Mouse (Mus musculus) telencephalon, adult 2 months (tissue): Measurements from ENCODE around the gene Fry.

ENCODE experiments used
- DNase-seq: peaks from one replicate; pipeline ENCODE4 v3.0.0-alpha.2; 2011; ENCODE audit warnings: low read depth, low spot score

Gene Fry

DNA sequence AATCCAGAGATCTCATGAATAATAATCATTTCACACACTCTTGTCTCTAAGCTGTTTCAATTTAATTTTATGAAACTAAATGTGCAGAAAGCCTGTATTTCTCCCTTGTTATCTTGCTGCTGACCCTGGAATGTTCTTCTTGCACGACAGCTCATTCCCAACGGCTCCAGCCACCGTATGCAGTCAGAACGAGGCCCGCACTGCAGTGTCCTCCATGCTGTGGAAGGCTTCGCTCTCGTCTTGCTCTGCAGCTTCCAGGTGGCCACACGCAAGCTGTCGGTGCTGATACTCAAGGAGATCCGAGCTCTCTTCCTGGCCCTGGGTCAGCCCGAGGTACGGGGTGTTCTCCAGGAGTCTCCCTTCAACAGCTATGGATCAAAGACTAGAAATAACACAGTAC lies 270.2 kb downstream of the Fry start:
- DNase-seq: no peak

DNA sequence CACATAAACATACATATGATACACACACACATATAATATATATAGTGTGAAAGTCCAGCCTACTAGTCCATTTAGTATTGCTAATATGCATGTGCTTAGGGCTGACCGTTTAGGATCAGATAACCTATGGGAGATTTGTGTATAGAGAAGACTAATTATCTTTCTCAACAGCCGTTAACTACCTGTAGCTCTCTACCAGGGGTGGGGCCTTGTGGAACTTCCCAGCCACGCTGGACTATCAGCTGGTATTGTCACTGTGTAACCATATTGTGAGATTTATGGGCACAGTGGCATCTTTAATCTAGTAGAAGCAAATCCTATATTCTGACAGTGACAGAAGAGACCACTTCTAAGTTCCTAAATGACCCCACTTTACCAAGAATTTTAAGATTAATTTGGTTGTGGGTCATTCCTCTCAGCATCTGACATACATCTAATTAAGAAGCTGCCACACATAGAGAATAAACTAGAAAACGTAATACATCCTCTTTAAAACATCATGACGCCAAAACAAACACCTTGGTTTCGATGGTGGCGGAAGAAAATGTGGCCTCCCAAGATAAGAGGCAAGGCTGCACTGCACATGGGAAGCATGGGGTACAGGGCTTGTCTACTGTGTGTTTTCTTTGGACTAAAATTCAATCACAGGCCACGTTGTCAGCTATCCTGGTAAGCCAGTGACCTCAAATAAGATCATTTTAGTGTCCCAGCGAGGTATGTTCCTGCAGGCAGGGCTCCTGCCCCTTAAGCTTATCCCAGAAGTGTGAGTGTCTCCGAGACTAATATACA lies 271.3 kb downstream of the Fry start:
- DNase-seq: no peak

DNA sequence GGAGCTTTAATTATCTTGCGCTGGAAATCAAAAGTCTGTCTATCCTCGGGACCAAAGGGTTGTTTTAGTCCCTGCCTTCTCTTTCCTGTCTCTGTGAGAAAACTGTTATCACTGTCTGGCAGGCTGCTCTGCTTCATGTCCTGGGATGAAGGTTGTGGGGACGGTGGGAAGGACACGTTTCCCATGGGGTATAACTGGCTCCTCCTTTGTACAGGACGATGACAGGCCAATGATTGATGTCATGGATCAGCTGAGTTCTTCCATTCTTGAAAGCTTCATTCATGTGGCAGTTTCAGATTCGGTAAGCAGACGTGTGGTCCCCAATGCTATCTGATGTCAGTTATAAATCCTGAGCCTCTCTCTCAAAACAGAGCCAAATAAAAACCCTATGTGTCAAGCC lies 272.0 kb downstream of the Fry start:
- no peak for DNase-seq

DNA sequence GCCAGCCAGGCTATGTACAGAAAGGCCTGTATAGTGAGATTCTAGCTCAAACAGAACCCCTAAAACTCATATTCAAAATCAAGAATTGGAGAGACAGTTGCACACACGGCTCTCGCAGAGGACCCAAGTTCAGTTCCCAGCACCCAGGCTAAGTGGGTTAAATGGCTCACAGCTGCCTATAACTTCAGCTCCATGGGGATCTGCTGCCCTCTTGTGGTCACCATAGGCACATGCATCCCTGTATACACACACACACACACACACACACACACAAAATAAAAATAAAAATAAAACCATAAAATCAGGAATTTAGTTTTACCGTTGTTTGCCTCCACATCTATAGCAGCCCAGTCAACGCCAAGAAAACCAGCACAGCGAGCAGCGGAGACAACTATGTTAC lies 276.2 kb downstream of the Fry start:
- no peak for DNase-seq

DNA sequence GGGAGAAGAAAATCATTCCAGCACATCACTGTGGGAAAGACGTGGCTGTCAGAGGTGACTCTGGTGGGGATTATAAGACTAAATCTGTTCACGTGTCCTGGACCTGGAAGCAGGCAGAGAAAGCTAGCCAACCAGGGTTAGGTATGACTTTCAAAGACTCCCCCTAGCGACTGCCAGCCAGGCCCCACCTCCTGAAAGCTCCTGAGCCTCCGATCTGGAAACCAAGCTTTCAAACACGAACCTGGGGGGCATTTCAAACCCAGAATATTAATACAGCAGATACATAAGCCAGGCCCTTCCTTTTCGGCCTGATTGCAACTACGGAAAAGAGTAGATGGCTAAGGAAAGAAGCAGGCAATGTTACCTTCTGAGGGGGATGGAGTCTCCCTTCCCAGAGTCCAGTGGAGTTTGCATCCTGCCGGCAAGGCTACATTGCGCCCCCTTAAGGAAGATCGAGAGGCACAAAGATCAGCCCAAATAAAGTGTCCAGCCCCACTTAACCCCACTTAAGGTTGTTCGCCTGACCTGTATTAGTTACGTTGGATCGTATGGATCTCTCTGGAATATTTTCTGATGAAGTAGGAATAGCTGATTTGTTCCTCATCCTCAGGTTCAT lies 284.5 kb downstream of the Fry start:
- no peak for DNase-seq

DNA sequence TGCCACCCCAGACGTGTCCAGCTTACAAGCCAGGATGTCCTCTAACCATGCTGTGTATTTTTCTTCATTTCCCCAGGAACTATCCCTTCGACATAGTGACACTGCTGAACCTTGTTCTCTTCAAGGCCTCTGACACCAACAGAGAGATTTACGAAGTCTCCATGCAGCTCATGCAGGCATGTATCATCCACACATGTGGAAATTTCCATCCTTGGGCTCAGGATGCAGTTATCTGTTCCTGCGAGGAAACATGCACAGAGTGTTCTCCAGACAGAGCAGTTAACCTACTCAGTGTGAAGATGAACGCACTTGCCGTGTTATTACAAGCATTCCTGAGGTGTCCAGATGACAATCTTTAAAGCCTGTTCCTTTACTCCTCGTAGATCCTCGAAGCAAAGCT lies 286.4 kb downstream of the Fry start:
- DNase-seq: no peak

DNA sequence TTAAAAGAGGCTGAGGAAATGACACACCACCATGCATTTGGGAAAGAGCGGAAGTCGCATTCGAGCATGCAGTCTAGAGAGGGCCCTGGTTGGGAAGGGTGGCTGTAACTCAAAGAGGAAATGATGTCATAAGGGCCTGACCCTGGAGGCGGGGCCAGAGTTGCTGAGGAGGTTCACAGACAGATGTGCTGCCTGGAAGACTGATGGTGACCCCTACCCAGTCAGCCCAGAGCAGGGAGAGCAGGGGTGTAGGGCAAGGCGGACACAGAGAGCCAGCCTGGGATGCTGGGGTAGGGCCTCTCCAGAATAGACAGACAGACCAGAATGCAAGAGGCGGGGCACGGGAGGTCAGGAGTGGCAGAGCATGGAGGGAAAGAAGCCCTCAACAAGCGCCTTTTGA lies 290.5 kb downstream of the Fry start:
- DNase-seq: no peak

DNA sequence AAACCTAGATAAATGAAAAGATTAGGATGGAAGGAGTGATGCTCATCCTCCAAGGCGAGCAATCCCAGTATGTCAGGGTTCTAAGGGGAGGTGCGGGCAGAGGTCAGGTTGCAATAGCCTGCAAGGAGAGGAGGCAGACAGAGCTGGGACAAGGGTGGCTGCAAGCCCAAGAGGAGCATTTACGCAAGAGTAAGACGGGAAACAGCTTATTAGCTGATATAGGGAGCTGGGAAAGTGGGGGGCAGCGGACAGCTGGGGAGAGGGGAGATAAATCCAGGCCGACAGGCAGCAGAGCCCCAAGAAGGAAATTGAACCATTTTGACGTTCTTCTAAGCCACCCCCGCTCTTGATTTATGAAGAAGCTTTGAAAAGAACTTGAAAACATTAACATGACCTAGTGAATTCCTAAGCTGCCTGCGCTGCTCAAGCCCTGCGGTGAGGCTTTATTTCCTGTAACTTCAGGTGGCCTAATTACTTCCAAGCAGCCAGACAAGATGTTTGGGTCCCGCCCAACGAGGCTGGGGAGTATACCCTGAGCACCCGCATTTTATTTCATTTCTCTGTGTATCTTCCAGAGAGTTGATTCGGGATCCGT lies 291.1 kb downstream of the Fry start:
- no peak for DNase-seq

DNA sequence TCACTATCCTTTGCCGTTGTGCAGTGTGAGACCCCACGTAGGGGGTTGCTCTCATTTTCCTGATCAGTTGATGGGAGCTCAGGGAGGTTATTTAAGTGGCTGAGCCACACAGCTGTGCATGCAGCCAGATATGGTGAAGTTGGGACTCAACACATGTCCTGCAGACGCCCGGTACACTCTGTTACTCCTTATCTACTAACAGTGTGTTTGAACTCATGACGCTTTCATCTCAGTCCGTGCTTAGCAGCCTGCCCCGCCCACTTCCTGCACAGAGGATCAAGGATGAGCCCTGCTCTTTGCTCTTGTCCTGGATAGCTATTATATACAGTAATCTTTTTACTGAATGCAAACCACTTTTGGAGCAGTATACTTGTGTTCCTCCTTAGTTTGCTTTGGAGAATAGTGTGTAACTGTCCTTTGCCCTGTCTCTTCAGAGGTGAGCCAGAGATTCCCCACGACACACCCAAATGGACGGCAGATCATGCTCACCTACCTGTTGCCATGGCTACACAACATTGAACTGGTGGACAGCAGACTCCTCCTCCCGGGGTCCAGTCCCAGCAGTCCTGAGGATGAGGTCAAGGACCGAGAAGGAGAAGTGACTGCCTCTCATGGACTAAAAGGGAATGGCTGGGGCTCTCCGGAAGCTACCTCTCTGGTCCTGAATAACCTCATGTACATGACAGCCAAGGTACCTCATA lies 294.5 kb downstream of the Fry start:
- DNase-seq: no peak

DNA sequence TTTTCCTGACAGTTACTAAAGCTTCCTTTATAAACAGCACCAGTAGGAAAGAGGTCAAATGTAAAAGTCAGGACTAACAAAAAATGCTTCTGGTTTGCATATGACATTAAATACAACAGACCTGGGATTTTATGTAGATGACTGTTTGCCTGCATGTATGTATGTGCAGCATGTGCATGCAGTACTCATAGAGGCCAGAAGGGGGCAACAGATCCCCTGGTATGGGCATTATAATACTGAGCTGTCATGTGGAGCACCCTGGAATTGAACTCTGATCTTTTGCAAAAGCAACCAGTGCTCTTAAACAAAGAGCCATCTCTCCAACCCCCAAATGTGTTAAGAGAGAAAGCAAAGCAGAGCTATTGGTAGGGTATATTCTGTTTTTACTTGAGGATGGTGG lies 296.4 kb downstream of the Fry start:
- DNase-seq: no peak

DNA sequence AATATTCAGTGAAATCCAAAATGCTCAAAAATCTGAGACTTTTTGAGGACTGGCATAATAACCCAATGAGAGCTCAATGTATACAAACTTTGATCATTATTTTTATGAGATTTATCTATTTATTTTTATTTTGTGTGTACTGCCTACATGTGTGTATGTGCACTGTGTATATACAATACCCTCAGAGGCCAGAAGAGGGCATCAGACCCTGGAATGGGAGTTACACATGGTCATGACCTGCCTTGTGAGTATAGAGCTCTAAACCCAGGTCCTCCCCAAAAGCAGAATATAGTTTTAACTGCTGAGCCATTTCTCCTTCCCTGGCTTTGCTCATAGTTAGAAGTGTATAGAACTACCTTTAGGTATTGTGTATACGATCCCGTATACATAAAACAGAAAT lies 298.8 kb downstream of the Fry start:
- no peak for DNase-seq

DNA sequence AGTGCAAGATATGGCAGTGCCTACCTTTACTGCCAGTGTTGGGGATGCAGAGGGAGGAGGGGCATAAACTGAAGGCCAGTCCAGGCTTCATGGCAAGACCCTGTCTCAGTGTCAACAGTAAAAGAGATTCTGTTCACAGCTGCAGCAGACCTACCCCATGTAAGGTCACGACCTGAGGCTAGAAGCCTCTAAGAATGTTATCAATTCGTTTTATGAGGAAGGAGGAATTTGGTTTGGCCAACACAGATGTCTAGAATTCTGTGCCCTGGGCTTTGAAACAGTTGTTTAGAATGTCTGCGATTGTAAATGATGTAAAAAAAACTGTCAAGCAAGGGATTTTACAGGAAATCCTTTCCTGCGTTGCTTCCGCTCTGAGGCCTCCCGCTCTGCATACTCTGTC lies 299.6 kb downstream of the Fry start:
- no peak for DNase-seq

DNA sequence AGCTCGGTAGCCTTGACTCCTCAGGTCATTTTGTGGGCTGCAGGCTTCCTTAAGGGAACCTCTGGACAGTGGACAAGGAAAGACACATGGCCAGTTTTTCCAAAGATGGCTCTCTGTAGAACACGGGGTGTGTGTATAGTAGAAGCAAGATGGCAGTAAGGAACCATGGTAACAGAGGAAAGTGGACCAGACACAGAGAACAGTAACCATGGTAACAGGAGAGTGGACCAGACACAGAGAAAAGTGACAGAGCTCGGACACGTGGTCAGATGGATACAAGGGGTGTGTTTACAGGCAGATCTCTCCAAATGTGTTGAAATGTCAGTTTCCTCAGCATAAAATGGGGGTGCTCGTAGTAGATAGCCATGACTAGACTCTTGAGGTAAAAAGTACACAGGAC lies 306.6 kb downstream of the Fry start:
- DNase-seq: no peak

DNA sequence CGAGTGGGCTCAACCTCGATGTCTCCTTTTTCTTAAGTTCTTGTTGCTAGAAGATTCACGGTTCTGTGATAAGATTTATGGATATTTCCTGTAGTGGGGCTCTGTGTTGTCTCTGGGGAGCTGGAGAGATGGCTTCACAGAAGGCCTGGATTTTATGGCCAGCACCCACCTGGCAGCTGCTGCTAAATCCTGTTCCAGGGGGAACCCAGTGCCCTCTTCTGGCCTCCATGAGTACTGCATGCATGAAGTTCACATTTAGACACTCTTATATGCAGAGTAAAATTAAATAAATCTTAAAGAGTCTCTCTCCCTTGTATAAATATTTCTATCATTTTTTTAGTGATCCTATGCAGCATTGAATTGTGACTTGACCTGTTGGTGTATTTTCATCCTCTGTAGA lies 308.1 kb downstream of the Fry start:
- peak; percentile 27 for DNase-seq

DNA sequence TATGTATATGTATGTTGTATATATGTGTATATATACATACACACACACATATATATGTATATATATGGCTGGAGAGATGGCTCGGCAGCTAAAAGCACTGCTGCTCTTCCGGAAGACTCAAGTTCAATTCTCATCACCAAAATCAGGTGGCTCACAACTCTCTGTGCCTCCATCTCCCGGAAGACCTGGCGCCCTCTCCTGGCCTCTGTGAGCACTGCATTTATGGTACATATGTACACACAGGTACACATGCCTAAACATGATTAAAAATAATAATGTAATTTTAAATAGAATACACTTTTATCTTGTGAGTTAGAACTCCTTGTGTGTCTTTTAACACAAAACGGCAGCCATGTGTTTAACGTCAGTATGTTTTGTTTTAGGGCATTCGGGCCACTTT lies 312.8 kb downstream of the Fry start:
- DNase-seq: no peak

DNA sequence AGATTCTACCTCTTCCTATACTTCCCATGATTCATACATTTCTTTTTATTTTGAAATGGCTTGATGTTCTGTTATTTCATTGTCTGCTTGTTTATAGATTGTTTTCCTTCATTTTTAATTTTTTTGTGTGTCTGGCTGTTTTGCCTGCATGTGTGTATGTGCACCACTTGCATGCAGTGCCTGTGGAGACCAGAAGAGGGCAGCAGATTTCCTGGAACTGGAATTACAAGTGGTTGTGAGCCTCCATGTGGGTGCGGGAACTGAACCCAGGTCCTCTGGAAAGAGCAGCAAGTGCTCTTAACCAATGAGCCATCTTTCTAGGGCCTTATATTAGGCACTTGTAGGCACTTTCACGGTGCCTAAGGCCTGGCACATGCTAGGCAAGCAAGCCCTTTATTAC lies 314.5 kb downstream of the Fry start:
- DNase-seq: no peak

DNA sequence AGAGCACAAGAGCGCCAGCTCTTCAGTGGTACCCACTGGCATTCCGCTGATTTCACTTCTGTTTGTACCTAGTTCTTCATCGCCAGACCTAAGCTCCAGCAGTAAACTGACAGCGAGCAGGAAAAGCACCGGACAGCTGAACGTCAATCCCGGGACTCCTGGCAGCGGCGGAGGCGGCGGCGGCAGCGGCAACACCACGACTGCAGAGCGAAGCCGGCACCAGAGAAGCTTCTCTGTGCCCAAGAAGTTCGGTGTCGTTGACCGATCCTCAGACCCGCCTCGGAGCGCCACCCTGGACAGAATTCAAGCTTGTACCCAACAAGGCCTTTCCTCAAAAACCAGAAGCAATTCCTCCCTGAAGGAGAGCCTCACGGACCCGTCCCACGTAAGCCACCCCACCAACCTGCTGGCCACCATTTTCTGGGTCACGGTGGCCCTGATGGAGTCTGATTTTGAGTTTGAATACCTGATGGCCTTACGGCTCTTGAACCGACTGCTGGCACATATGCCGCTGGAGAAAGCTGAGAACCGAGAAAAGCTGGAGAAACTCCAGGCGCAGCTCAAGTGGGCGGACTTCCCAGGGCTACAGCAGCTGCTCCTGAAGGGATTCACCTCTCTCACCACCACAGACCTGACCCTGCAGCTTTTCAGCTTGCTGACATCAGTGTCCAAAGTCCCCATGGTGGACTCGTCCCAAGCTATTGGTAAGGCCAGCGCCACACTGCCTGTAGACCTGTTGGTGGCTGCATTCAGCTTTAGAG lies 318.4 kb downstream of the Fry start:
- peak; percentile 43 for DNase-seq

DNA sequence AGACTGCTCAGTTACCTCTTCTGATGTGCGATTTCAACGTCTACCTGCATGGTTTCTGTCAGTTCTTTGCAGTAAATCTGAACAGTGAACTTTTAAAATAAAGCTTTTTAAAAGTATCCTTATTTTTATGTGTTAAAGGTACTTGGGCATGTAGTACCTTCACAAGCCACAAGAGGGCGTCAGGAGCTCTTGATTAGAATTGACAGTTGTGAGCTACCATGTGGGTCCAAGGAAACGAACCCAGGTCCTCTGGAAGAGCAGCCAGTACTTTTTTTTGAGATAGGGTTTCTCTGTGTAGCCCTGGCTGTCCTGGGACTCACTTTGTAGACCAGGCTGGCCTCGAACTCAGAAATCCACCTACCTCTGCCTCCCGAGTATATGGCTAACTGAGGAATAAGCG lies 323.2 kb downstream of the Fry start:
- DNase-seq: no peak

DNA sequence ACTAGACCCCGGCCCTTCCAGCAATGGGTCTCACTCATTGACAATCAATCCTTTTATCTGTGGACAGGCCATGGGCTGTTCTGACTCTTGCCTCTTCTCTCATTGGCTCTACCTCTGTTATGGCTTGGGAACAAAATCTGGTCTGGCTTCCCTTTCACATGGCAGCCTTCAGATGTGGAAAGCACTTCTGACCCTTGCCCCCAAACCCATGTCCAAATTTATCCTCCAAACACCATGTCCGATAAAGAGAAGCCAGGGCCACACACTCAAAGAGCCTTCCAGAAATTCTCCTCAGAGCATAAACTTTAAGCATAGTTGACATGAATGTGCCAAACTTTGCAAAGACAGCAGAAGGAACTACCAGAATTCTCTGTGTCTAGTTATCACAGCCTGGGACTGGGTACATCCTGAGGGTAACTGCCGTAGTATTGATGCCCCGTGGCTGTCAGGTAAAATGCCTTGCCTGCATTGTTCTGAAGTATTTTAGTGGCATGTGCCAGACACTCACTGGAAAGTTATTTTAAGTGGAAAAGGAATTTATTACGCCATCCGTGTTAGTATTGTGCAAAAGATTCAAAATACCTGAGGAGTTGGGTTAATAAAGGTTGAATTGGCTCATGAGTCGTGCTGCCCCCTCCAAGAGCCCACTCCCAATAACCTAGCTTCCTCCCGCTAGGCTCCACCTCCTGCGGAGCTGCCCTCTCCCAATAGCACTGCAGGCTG lies 333.0 kb downstream of the Fry start:
- DNase-seq: no peak

DNA sequence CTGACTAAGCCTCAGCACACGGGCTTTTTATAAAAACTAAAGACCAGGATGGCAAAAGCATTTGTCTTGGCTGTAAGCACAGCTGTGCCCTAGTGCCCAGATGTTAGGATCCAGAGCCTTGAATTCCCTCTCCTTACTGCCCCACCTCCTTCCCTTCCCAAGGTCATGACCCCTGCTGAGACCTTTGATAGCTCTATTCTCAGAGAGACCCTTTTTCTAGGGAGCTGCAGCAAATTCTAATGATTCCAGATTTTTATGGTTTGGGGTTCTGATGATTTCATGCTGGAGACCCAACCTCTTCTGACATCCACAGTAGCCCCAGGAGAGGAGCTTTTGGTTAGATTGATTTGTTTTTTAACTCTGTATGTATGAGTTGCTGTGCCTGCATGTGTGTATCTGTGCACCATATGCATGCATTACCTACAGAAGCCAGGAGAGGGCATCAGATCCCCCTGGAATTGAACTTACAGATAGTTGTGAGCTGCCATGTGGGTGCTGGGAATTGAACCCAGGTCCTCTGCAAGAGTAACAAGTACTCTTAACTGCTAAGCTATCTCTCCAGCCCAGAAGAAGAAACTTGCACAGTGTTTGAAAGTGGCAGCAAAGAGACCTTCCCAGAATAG lies 333.7 kb downstream of the Fry start:
- DNase-seq: no peak

DNA sequence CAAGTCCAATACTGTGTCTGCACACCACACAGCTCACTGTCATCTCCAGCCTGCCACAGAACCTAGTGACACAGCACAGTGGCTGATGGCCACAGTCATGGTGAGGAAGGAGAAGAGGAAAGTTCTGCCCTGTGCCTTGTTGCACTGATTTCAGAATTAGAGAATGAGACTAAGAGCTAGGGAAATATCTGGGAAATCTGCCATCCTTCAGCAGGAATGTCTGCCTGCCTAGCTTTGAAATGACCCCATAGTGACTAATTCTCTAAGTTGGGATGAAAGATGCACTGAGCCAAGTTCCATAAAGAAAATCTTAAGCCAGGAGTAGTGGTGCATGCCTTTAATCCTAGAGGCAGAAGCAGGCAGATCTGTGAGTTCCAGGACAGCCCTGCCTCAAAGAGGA lies 334.2 kb downstream of the Fry start:
- no peak for DNase-seq
